Mouse (Mus musculus): Measurements from ENCODE around the gene Slx1b.
"Not testable (repeated sequence)": the region's sequence is repeated elsewhere in the genome, so short reads cannot be mapped to it uniquely, and the experiment has no call there.

Gene Slx1b

DNA sequence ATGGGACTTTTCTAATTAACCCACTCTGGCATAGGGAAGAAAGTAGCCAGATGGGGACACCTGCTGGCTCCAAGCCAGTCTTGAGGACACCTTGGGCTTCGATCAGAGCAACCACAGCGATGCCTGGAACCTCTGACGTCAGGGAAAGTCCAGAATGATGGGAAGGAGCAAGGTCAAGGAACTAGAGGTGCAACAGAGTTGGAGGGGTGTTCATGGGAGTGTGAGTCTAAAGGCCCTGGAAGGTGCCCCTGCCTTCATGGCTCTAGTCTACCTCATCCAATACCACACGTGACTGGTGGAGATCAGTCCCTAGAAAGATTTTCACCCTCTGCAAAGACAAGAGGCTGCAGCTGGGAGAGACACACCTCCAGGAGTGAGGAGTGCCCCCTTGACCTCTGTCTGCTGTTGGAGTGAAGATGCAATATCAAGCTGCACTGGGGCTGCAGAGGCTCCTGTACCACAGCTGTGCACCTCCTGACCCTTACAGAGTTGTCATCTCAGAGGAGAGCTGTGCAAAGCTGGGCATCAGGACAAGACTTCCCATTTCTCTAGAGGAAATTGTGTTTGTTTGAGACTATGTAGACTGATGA is 18.9 kb downstream of the Slx1b start:
- no peak for DNase-seq (ENCODE audit: low spot score)

DNA sequence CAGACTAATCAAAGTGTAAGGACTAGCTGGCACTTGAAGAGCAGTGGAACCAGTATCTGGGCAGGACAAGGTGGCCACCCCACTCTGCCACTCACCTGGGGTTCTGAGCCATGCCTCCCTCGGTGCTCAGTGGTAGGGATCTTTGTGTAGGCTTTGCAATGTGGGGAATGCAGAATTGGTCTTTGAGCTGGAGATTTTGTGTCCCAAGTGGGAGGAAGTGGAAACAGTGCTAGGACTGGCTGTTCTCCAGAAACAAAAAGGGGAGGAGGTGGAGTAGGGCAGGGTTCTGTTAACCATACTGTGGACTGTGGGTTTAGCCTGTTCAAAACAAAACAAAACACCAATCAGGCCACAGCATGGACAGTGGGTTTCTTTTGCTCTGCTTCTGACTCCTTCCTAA is 19.4 kb downstream of the Slx1b start, which contains the start of gene Sult1a1:
Sult1a1 (minus strand) TSS at position 226 of the 400 bp plus-strand sequence.
- DNase-seq (ENCODE audit: low spot score), result no peak

DNA sequence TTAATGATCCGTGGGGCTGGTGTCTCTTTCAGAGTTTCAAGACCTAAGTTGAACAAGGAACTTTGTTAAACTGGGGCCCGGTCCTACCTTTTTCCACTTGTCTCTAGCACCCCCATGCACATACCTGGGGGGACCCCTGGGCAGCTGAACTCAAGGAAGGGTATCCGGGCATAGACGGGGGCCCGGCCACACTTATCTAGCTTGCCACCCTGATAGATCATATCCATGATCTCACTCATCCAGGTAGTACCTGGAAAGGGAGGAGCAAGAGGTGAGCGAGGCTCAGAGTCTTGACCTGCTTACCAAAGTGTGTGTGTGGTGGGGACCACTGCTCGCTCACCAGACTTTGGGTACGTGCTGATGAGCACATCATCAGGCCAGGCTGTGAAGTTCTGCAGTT is 20.5 kb downstream of the Slx1b start:
- DNase-seq (ENCODE audit: low spot score), result no peak

- no peak for DNase-seq (ENCODE audit: low spot score)
Measured at GRCm38 (mm10) chr7:126672111-126672510, 23.5 kb downstream of the Slx1b start.

GRCm38 (mm10) chr7:126670152-126670551 is 25.4 kb downstream of the Slx1b start:
- no peak for DNase-seq (ENCODE audit: low spot score)

DNA sequence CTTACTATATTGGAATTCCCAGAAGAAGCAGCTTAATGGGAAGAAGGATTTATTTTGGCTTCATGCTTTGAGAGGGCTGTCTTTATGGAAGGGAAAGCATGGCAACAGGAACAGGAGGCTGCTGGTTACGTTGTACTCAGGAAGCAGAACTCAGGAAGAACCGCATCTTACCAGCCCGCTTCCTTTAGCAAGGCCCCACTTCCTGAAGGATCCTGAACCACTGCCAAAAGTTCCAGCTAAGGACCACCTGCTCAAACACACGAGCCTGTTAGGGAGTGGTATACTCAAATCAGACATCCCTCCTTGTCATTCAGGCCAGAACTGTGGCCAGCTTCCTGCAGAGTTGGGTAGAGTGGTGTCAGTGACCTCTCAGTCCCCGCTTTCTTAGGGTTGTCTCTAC is 27.1 kb downstream of the Slx1b start:
- DNase-seq (ENCODE audit: low spot score), result no peak

DNA sequence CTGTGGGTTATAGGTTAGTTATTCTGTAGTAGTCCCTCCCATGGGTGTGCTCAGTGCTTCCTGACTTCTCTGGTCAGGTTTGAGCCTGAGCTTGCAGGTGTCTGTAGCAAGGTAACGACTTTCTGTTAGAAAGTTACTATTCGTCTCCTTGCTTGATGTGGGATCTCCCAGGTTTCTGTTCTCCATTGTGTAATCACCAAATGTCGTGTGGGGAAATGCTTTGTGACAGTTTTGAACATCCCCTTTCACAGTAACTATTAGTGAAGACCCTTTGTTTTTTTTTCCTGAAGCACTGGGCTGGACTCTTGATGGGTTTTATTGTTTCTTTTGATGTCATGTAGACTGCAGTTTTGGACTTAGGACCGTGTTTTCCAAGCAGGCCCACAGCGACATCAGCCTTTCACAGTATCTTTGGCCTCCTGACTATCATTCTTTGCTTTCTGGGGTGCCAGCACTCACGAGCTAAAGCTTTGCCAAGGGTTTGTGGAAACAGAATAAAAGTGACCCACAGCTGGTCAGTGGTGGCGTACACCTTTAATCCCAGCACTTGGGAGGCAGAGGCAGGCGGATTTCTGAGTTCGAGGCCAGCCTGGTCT is 28.0 kb downstream of the Slx1b start:
- no peak for DNase-seq (ENCODE audit: low spot score)

DNA sequence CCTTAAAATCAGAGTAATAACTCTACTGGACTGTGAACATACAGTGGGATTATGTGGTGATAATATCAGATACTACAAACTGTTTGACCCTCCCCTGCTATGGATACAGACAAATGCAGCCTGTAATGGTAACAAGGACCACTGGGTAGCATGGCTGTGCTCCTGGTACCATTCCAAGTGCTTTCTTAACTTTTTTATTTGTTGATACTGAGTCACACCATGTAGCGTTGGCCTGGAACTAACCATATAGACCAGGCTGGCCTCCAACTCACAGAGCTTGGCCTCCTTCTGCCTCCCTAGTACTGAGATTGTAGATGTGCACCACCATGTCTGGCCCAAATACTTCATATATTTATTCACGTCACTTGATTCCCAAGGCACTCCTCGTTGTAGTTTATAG is 30.3 kb downstream of the Slx1b start:
- DNase-seq (ENCODE audit: low spot score), result no peak

- no peak for DNase-seq (ENCODE audit: low spot score)
Measured at GRCm38 (mm10) chr7:126663646-126664045, 31.9 kb downstream of the Slx1b start.

- DNase-seq (ENCODE audit: low spot score), result no peak
Measured at GRCm38 (mm10) chr7:126659771-126660170, 35.8 kb downstream of the Slx1b start.

- DNase-seq (ENCODE audit: low spot score), result no peak
Measured at GRCm38 (mm10) chr7:126657522-126657921, 38.1 kb downstream of the Slx1b start.

DNA sequence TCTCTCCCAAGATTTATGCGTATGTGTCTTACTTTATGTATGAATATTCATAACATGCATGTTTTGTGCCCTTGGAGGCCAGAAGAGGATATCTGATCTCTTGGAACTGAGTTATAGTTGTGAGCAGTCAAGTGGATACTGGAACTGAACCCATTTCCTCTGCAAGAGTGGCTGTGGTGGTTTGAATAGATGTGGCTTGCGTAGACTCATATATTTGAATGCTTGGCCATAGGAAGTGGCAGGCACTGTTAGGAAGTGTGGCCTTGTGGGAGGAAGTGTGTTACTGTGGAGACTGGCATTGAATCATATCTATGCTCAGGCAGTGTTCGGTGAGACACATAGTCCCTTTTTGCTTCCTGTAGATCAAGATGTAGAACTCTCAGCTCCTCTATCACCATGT is 39.9 kb downstream of the Slx1b start:
- DNase-seq (ENCODE audit: low spot score), result no peak

DNA sequence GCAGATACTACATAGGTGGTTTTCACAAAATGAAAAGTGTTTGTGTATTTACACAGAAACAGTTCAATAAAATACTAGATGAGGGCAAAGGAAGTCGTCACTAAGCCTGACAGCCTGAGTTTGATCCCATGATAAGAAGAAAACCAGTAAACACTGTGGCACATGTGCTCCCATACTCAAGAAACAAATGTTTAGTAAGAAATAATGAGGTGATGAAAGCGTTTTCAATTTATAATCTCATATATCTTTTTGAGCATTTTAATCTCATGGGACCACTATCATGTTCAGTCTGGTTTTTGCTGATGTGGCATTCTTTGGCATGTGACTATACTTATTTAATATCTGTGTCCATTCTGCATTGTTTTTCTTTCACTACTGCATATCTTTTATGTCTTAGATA is 41.6 kb downstream of the Slx1b start:
- DNase-seq (ENCODE audit: low spot score), result no peak

- no peak for DNase-seq (ENCODE audit: low spot score)
Measured at GRCm38 (mm10) chr7:126650852-126651251, 44.7 kb downstream of the Slx1b start.

GRCm38 (mm10) chr7:126649231-126650051 is 46.1 kb downstream of the Slx1b start, which contains the start of gene Sgf29:
Sgf29 (plus strand) TSS chr7:126649309.
- peak; percentile 91 for DNase-seq (ENCODE audit: low spot score)

DNA sequence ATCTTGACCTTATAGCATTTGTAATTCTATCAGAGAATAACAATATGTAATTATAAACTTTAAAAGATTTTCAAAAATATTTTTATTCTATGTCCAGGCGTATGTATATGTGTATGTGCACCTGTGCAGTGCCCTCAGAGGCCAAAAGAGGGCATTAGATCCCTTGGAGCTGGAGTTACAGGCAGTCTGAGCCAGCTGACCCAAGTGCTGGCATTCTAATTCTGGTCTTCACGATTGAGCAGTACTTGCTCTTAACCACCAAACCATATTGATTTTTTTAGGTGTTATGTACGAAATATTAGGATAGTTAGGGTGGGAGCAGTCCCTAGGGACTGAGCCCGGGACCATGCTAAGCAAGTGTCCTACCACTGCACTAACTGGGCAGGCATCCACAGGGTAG is 47.1 kb downstream of the Slx1b start:
- no peak for DNase-seq (ENCODE audit: low spot score)

DNA sequence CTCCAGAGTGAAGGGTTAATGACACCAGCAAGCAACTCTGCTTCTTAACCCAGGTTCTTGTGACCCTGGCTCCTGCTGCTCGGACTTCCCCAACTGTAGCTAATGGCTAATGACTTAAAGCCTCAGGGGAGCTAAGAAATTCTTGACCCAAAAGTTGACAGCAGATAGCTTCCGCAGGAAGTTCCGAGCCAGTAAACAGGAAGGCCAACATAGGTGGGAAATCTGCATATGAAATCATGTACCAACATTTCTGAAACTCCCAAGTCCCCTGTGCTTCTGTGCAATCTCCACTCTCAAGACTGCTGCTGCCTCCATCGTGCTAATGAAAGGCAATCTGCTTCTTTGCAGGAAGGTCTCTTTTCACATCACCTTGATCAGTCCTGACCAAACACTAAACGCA is 49.9 kb downstream of the Slx1b start:
- no peak for DNase-seq (ENCODE audit: low spot score)

DNA sequence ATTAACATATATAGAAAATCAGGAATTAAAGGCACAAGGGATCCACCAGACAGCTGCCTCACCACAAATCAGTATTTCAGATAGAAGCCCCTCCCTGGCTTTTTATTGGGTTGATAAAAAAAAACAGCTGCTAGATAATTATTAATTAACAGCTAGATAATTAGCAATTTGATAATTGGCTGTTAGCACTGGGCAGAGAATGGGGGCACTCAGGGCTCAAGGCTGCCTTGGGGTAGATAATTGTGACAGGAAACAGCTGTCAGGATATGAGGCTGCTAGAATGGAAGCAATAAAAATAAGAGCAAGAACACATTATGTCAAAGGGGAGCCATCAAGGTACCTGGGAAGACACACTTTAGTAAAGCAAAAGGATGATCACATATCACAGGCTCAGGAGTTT is 50.7 kb downstream of the Slx1b start:
- DNase-seq (ENCODE audit: low spot score), result no peak

GRCm38 (mm10) chr7:126644345-126644744 is 51.2 kb downstream of the Slx1b start:
- DNase-seq (ENCODE audit: low spot score), result no peak

GRCm38 (mm10) chr7:126643244-126643617 is 52.4 kb downstream of the Slx1b start:
- not testable (repeated sequence) for DNase-seq (ENCODE audit: low spot score)

- no peak for DNase-seq (ENCODE audit: low spot score)
Measured at GRCm38 (mm10) chr7:126642545-126643243, 52.9 kb downstream of the Slx1b start.

Measured in ovary, postnatal 10 days (tissue).